Mouse (Mus musculus) limb, embryonic 10.5 days (tissue): ENCODE data around the gene Syt2. TPM values are rescaled to one million over a fixed set of nuclear protein-coding genes. Genes with fewer than 3 reads are reported as not detected.

ENCODE experiments used
- DNase-seq: peaks from one replicate; pipeline ENCODE4 v3.0.0-alpha.2; 2017; ENCODE audit warnings: low spot score
- H3K27ac ChIP-seq: fragments of 300-500 bp; sonication (generic); 2 replicates; pipeline ENCODE4 v1.5.1; 2016; ENCODE audit warnings: mild to moderate bottlenecking
- H3K27me3 ChIP-seq: fragments of 300-500 bp; sonication (generic); 2 replicates; pipeline ENCODE4 v1.6.1; 2016; ENCODE audit warnings: low read depth, mild to moderate bottlenecking; ENCODE audit not compliant: poor library complexity, severe bottlenecking
- H3K36me3 ChIP-seq: fragments of 300-500 bp; sonication (generic); 2 replicates; pipeline ENCODE4 v1.6.1; 2016; ENCODE audit warnings: mild to moderate bottlenecking, moderate library complexity
- H3K4me1 ChIP-seq: fragments of 300-500 bp; sonication (generic); 2 replicates; pipeline ENCODE4 v1.6.1; 2016
- H3K4me3 ChIP-seq: fragments of 300-500 bp; sonication (generic); 2 replicates; pipeline ENCODE4 v1.5.1; 2016; ENCODE audit warnings: mild to moderate bottlenecking, moderate library complexity
- H3K9me3 ChIP-seq: fragments of 300-500 bp; sonication (generic); replicated peaks from 2 replicates; pipeline ENCODE4 v1.6.1; 2016; ENCODE audit warnings: mild to moderate bottlenecking
- WGBS: fragments of 180-500 bp; shearing (Covaris S2); methylation state at CpG from one replicate; pipeline ENCODE4 v1.1.7; 2016; 5-methylcytosine and 5-hydroxymethylcytosine counted together
- polyA plus RNA-seq: library from polyadenylated mRNA; unstranded; fragments of >200 nt; fragmentation: Nextera tagmentation; extraction: Ambion mirVana; gene quantifications from 2 replicates; pipeline ENCODE4 v1.2.1, GENCODE M21; 2016

The Syt2 gene
- polyA plus RNA-seq, 1 experiment from 2014 or later: 0.06 TPM

DNA sequence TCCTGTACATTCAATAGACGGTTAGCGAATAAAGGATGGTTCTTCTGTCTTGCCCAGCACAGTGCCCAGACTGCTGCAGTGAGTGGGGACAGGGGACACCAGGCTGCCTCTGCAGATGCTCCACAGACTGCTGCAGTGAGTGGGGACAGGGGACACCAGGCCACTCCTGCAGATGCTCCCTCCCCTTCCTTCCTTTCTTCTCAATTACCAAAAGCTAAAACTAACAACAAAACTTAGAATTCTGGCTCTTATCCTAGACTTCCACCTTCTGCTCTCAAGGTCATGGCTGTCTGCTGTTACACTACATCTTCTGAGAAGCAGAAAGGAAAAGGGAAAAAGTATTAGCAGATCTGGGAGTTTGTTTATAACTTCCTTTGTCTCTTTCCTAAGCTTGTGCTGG, 127.8 kb downstream of the Syt2 start:
- Histone ChIP-seq H3K4me3 (no peak overlapping the region), H3K27me3 (no peaks in the 10 kb centered on the region), H3K36me3 (peaks cover 3% of the 10 kb centered on the region; the same call in 1 of the 2 replicates), H3K4me1 (peaks cover 48% of the 10 kb centered on the region), H3K27ac (0 out of 2 replicates have a peak overlapping the region, but pooled peaks have one; percentile 21), H3K9me3 (no peaks in the 10 kb centered on the region)
- no peak for DNase-seq
- WGBS: 93% methylated on average over 2 of the region's 2 CpGs

- peak overlapping the region; percentile 79 for H3K27ac ChIP-seq
- H3K27me3 ChIP-seq: no peaks in the 10 kb centered on the region
- H3K4me3 ChIP-seq: no peak overlapping the region
- peaks cover 48% of the 10 kb centered on the region for H3K4me1 ChIP-seq
- H3K36me3 ChIP-seq: peaks cover 3% of the 10 kb centered on the region; the same call in 1 of the 2 replicates
- WGBS: 36% methylated on average over 6 of the region's 6 CpGs
- no peaks in the 10 kb centered on the region for H3K9me3 ChIP-seq
- DNase-seq: no peak
These were observed 128.3 kb downstream of the Syt2 start for GRCm38 (mm10) chr1:134774728-134775287.

- Histone ChIP-seq H3K27me3 (no peaks in the 10 kb centered on the region), H3K9me3 (no peaks in the 10 kb centered on the region), H3K27ac (no peak overlapping the region), H3K4me3 (no peak overlapping the region), H3K36me3 (peaks cover 3% of the 10 kb centered on the region; the same call in 1 of the 2 replicates), H3K4me1 (peaks cover 48% of the 10 kb centered on the region)
- 30% methylated on average over 3 of the region's 3 CpGs for WGBS
- DNase-seq: no peak
These were observed 129.2 kb downstream of the Syt2 start for GRCm38 (mm10) chr1:134775631-134776030.

GRCm38 (mm10) chr1:134777201-134777885, 130.9 kb downstream of the Syt2 start:
- no peaks in the 10 kb centered on the region for H3K27me3 ChIP-seq
- no peaks in the 10 kb centered on the region for H3K9me3 ChIP-seq
- peaks cover 41% of the 10 kb centered on the region for H3K4me1 ChIP-seq
- no peak for DNase-seq
- peaks cover 3% of the 10 kb centered on the region; the same call in 1 of the 2 replicates for H3K36me3 ChIP-seq
- peak overlapping the region; percentile 61 for H3K27ac ChIP-seq
- no peak overlapping the region for H3K4me3 ChIP-seq
- WGBS: 81% methylated on average over 9 of the region's 12 CpGs

DNA sequence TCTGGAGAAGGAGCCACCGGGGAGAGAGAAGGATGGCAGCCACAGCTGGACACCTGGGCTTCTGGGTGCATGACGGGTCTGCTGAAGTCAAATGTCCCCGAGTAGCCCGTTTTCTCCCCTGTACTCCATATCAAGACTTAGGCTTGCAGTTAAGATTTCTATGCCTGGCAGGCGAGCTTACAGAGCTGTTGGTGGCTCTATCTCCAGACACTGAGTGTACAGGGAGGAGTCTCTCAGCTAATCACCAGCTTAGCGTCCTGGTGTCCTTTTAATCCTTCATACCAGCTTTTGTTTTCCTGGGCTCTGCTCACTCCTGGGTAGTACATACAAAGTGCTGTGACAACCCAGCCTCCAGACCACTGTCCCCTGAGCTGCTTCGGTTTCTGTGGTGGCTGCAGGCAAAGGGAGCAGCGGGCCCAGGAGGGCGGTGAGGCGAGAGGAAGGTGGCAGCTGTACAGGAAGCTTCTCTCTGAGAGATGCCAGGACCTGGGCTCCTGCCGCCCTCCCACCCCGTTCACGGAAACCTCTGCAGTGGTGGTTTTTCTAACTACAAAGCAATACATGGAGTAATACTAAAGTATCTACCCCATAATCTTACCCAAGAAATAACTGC, 131.6 kb downstream of the Syt2 start:
- Histone ChIP-seq H3K36me3 (peaks cover 3% of the 10 kb centered on the region; the same call in 1 of the 2 replicates), H3K4me3 (no peak overlapping the region), H3K9me3 (no peaks in the 10 kb centered on the region), H3K4me1 (peaks cover 41% of the 10 kb centered on the region), H3K27ac (peak overlapping the region; percentile 61), H3K27me3 (no peaks in the 10 kb centered on the region)
- DNase-seq: no peak
- 71% methylated on average over 13 of the region's 13 CpGs for WGBS

DNA sequence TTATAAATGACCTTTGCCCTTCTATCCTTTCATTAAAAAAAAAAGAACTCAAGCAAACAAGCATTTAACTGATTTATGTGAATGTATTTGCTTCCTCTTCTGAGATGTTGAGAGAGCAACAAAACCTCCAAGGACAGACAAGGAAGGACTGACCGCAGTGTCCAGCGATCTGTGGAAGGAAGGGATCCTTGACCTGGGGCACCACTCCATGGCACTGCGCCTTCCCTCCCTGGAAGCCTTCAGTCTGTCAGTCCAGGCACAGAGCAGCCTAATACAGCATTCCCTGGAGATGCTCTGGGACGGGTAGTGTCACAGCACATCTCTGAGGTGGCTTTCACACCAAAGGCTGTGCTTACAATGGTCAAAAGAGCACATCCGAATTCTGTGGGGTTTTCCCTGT, 136.3 kb downstream of the Syt2 start:
- H3K36me3 ChIP-seq: no peaks in the 10 kb centered on the region
- H3K9me3 ChIP-seq: no peaks in the 10 kb centered on the region
- no peak overlapping the region for H3K27ac ChIP-seq
- no peak overlapping the region for H3K4me3 ChIP-seq
- H3K4me1 ChIP-seq: peaks cover 27% of the 10 kb centered on the region
- H3K27me3 ChIP-seq: no peaks in the 10 kb centered on the region
- 88% methylated on average over 5 of the region's 5 CpGs for WGBS
- no peak for DNase-seq

DNA sequence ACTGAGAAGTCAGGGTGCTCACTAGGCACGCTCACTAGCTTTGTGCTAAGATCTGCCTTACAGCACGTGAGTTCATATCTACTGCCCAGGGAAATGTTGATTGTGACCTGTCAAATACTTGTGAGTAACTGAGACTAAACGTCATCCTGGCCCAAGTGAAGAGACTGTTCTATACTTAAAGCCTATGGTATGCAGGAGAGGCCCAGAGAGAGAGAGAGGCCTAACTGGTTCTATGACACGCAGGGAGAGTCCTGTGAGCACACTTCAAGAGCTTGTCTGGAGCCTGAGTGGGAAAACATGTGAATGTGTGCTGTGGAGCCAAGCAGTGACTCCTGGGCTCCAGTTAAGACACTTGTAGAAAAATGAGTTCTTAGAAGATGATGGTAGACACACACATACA, 137.5 kb downstream of the Syt2 start:
- 83% methylated on average over 4 of the region's 4 CpGs for WGBS
- no peaks in the 10 kb centered on the region for H3K27me3 ChIP-seq
- no peak overlapping the region for H3K4me3 ChIP-seq
- H3K27ac ChIP-seq: no peak overlapping the region; the same call in 1 of the 2 replicates
- no peaks in the 10 kb centered on the region for H3K9me3 ChIP-seq
- H3K36me3 ChIP-seq: no peaks in the 10 kb centered on the region
- peaks cover 30% of the 10 kb centered on the region for H3K4me1 ChIP-seq
- DNase-seq: no peak

DNA sequence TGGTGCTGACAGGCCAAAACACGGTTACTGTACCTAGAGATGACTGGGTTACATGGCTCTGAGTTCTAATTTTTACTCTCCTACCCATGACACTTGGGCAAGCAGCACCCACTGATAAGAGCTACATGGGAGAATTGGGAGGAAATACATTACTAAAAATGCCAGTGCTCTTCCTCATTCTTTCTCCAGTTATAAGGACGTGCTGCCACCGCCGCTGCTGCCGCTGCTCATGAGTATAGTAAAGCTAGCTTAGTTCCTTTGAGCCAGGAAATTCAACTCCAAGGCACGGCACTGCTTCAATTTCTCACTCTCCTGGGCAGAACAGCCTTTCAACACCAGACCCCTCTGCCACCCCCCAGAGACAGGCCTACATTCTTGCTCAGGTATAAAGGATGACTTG, 138.0 kb downstream of the Syt2 start:
- Histone ChIP-seq H3K36me3 (no peaks in the 10 kb centered on the region), H3K27ac (no peak overlapping the region), H3K4me1 (peaks cover 30% of the 10 kb centered on the region), H3K4me3 (no peak overlapping the region), H3K9me3 (no peaks in the 10 kb centered on the region), H3K27me3 (no peaks in the 10 kb centered on the region)
- DNase-seq: no peak
- 82% methylated on average over 6 of the region's 6 CpGs for WGBS

GRCm38 (mm10) chr1:134784911-134785310, 138.4 kb downstream of the Syt2 start:
- Histone ChIP-seq H3K36me3 (no peaks in the 10 kb centered on the region), H3K27me3 (no peaks in the 10 kb centered on the region), H3K4me3 (no peak overlapping the region), H3K9me3 (no peaks in the 10 kb centered on the region), H3K4me1 (peaks cover 30% of the 10 kb centered on the region), H3K27ac (no peak overlapping the region)
- no peak for DNase-seq
- WGBS: 92% methylated on average over 1 of the region's 1 CpGs

GRCm38 (mm10) chr1:134788096-134788495, 141.6 kb downstream of the Syt2 start:
- no peaks in the 10 kb centered on the region for H3K36me3 ChIP-seq
- H3K27ac ChIP-seq: peak overlapping the region; percentile 77
- DNase-seq: no peak
- WGBS: 62% methylated on average over 7 of the region's 7 CpGs
- no peak overlapping the region for H3K4me3 ChIP-seq
- H3K4me1 ChIP-seq: peaks cover 30% of the 10 kb centered on the region
- H3K27me3 ChIP-seq: no peaks in the 10 kb centered on the region
- no peaks in the 10 kb centered on the region for H3K9me3 ChIP-seq

DNA sequence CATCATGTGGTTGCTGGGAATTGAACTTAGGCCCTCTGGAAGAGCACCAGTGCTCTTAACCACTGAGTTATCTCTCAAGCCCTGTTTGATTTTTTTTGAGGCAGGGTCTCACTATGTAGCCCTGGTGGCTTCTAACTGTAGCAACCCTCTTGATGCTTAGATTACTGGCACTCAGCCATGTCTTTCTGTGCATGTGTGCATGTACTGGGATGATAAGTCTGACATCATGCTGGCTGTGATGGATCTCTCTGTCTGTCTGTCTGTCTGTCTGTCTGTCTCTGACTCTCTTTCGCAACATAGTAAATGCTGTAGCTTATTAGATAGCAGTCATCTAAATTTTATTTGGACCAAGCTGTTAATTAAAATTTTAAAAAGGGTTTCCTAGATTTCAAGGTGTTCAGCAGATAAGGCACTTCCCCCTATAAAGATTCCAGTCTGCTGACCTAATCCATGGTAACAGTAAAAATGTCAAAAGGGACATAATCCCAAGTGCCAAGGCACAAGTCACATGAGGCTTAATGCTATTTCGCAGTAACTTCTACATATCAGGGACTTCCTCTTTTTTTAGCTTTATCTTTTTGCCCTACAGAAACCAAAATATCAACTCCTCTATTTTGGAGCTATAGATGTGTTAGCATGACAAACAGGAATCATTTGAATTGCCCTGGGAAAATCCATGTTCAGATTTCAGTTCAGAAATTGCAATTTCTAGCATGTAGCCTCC, 144.4 kb downstream of the Syt2 start:
- 85% methylated on average over 2 of the region's 2 CpGs for WGBS
- H3K27me3 ChIP-seq: no peaks in the 10 kb centered on the region
- H3K4me3 ChIP-seq: no peak overlapping the region
- no peak overlapping the region for H3K27ac ChIP-seq
- H3K36me3 ChIP-seq: no peaks in the 10 kb centered on the region
- H3K9me3 ChIP-seq: no peaks in the 10 kb centered on the region
- H3K4me1 ChIP-seq: peaks cover 25% of the 10 kb centered on the region
- DNase-seq: no peak

- no peak for DNase-seq
- Histone ChIP-seq H3K9me3 (no peaks in the 10 kb centered on the region), H3K27me3 (no peaks in the 10 kb centered on the region), H3K4me1 (peaks cover 23% of the 10 kb centered on the region), H3K4me3 (no peak overlapping the region), H3K27ac (no peak overlapping the region), H3K36me3 (no peaks in the 10 kb centered on the region)
These were observed 145.0 kb downstream of the Syt2 start for GRCm38 (mm10) chr1:134791456-134791855.

- H3K27ac ChIP-seq: no peak overlapping the region
- H3K36me3 ChIP-seq: peaks cover 17% of the 10 kb centered on the region
- WGBS: 90% methylated on average over 1 of the region's 1 CpGs
- H3K4me3 ChIP-seq: no peak overlapping the region
- H3K27me3 ChIP-seq: no peaks in the 10 kb centered on the region; the same call in 1 of the 2 replicates
- DNase-seq: no peak
- H3K9me3 ChIP-seq: 0 out of 2 replicates have a peak, but pooled peaks cover 2% of the 10 kb centered on the region
- peaks cover 4% of the 10 kb centered on the region; the same call in 1 of the 2 replicates for H3K4me1 ChIP-seq
These were observed 149.6 kb downstream of the Syt2 start for GRCm38 (mm10) chr1:134796076-134796475.
